Mouse (Mus musculus) midbrain, embryonic 12.5 days (tissue): Measurements from ENCODE around the gene Pts. TPM values are rescaled to one million over a fixed set of nuclear protein-coding genes. Genes with fewer than 3 reads are reported as not detected.

ENCODE experiments used
- ATAC-seq: fragments of 200-750 bp; cut with Nextera tagmentation; 2 replicates; pipeline ENCODE4 v1.8.0; 2017; ENCODE audit warnings: low read depth, moderate TSS enrichment, moderate library complexity; ENCODE audit not compliant: low FRiP score
- H3K27ac ChIP-seq: fragments of 300-500 bp; sonication (generic); replicated peaks from 2 replicates; pipeline ENCODE4 v1.5.1; 2016; ENCODE audit warnings: mild to moderate bottlenecking
- H3K27me3 ChIP-seq: fragments of 300-500 bp; sonication (generic); 2 replicates; pipeline ENCODE4 v1.6.1; 2016; ENCODE audit warnings: mild to moderate bottlenecking
- H3K36me3 ChIP-seq: fragments of 300-500 bp; sonication (generic); 2 replicates; pipeline ENCODE4 v1.6.1; 2016
- H3K4me1 ChIP-seq: fragments of 300-500 bp; sonication (generic); 2 replicates; pipeline ENCODE4 v1.6.1; 2016
- H3K4me2 ChIP-seq: fragments of 300-500 bp; sonication (generic); replicated peaks from 2 replicates; pipeline ENCODE4 v1.6.1; 2016; ENCODE audit warnings: mild to moderate bottlenecking, moderate library complexity
- H3K4me3 ChIP-seq: fragments of 300-500 bp; sonication (generic); 2 replicates; pipeline ENCODE4 v1.5.1; 2016; ENCODE audit warnings: mild to moderate bottlenecking
- H3K9ac ChIP-seq: fragments of 300-500 bp; sonication (generic); replicated peaks from 2 replicates; pipeline ENCODE4 v1.6.1; 2016; ENCODE audit warnings: mild to moderate bottlenecking, moderate library complexity
- H3K9me3 ChIP-seq: fragments of 300-500 bp; sonication (generic); 2 replicates; pipeline ENCODE4 v1.6.1; 2016; ENCODE audit warnings: mild to moderate bottlenecking
- WGBS: fragments of 180-500 bp; shearing (Covaris S2); methylation state at CpG from one replicate; pipeline ENCODE4 v1.1.7; 2016; 5-methylcytosine and 5-hydroxymethylcytosine counted together
- polyA plus RNA-seq: library from polyadenylated mRNA; unstranded; fragments of >200 nt; fragmentation: Nextera tagmentation; extraction: Ambion mirVana; gene quantifications from 2 replicates; pipeline ENCODE4 v1.2.1, GENCODE M21; 2016

Pts gene
- polyA plus RNA-seq, 1 experiment from 2014 or later = 102 TPM

- Histone ChIP-seq H3K27me3 (peaks cover 4% of the 10 kb centered on the region; the same call in 1 of the 2 replicates), H3K36me3 (no peaks in the 10 kb centered on the region), H3K9me3 (no peaks in the 10 kb centered on the region), H3K4me3 (no peak overlapping the region), H3K4me1 (no peaks in the 10 kb centered on the region), H3K9ac (no peak overlapping the region), H3K27ac (no peak overlapping the region), H3K4me2 (no peak overlapping the region)
- 27% methylated on average over 8 of the region's 8 CpGs for WGBS
- no peak for ATAC-seq
Observed at GRCm38 (mm10) chr9:50479476-50479875, 49.0 kb downstream of the Pts start.

DNA sequence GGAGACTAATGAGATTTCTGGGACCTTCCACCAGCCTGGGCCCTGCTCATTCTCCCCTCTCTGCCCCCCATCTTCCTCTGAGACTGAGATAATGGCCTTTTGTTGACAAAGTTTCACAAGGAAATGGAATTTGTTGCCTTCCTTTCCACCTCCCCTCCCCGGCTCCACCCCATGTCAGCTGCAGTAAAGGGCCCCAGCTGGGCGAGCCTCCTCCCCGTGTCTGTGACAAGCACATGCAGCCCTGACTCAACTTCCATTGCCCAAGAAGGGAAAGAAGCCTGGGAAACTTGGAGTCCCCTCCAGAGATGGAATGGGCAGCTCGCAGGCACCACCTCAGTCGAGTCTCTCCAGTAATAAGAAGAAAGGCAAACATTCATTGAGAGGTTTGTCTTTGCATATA lies 49.7 kb downstream of the Pts start:
- no peak overlapping the region for H3K27ac ChIP-seq
- no peak overlapping the region for H3K9ac ChIP-seq
- no peak overlapping the region for H3K4me3 ChIP-seq
- no peaks in the 10 kb centered on the region for H3K9me3 ChIP-seq
- no peak overlapping the region for H3K4me2 ChIP-seq
- no peaks in the 10 kb centered on the region for H3K4me1 ChIP-seq
- WGBS = 13% methylated on average over 5 of the region's 5 CpGs
- peaks cover 4% of the 10 kb centered on the region; the same call in 1 of the 2 replicates for H3K27me3 ChIP-seq
- no peak for ATAC-seq
- H3K36me3 ChIP-seq = no peaks in the 10 kb centered on the region

DNA sequence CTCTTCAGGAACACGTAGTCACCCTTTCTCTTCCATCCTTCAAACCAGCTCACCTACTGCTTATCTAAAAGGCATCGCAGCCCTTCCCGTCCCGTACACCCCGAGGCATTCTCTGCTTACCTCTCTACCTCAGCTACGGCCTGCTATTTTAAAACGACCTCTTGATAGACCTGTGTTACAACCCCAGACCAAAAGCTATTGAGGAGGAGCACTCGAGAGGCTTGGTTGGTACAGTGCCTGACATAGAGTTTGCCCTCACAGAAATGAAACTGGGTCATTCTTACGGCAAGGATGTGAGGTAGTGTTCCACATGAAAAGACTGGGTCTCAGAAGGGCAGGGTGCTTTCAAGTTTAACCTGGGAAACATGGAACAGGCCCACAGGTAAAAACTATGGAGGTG lies 51.3 kb downstream of the Pts start:
- no peaks in the 10 kb centered on the region for H3K4me1 ChIP-seq
- no peak overlapping the region for H3K4me2 ChIP-seq
- H3K4me3 ChIP-seq = no peak overlapping the region
- no peaks in the 10 kb centered on the region; the same call in 1 of the 2 replicates for H3K27me3 ChIP-seq
- no peaks in the 10 kb centered on the region for H3K9me3 ChIP-seq
- 89% methylated on average over 9 of the region's 9 CpGs for WGBS
- no peak for ATAC-seq
- H3K9ac ChIP-seq = no peak overlapping the region
- no peak overlapping the region for H3K27ac ChIP-seq
- H3K36me3 ChIP-seq = no peaks in the 10 kb centered on the region

DNA sequence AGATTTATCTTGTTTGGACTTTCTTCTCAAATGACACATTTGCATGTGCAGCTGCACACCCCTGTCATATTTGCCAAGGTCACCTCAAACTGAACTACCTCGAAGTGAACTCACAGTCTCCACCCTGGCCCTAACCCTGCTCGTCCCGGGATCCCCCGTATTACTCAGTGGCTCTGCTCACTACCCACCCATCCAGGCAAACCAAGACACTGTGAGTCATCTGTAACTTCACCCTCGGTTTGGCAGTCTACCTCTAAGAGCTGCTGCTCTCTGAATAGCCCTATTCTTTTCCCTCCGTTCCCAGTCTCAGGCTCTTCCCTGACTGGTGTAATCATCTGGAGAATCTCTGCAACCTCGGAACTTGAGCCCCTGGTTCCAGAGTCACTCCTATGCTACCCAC lies 51.9 kb downstream of the Pts start:
- no peak overlapping the region for H3K27ac ChIP-seq
- H3K4me3 ChIP-seq = no peak overlapping the region
- WGBS = 73% methylated on average over 7 of the region's 7 CpGs
- H3K27me3 ChIP-seq = no peaks in the 10 kb centered on the region; the same call in 1 of the 2 replicates
- H3K9ac ChIP-seq = no peak overlapping the region
- no peak for ATAC-seq
- no peaks in the 10 kb centered on the region for H3K36me3 ChIP-seq
- no peaks in the 10 kb centered on the region for H3K9me3 ChIP-seq
- no peaks in the 10 kb centered on the region for H3K4me1 ChIP-seq
- no peak overlapping the region for H3K4me2 ChIP-seq

DNA sequence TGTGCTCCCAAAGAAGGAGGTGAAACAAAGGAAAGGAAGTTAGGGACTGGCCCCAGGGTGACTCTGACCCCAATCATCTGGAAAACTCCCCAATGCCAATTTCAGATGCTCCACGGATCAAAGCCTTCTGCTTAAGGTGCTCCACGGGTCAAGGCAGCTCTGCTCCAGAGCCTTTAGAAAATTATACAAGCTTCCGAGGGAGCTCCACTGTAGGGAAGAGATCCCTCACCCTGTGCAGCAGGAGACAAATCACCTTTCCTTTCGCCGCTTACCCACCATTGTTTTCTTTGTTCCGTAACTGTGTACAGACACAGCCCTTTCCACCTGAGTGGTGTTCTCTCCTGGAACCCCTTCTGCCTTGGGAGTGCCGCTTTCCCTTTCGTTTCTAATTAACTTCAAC lies 52.8 kb downstream of the Pts start:
- WGBS = 63% methylated on average over 8 of the region's 8 CpGs
- no peak for ATAC-seq
- H3K9me3 ChIP-seq = no peaks in the 10 kb centered on the region
- H3K4me1 ChIP-seq = no peaks in the 10 kb centered on the region
- H3K9ac ChIP-seq = no peak overlapping the region
- no peak overlapping the region for H3K4me2 ChIP-seq
- H3K27me3 ChIP-seq = no peaks in the 10 kb centered on the region; the same call in 1 of the 2 replicates
- H3K4me3 ChIP-seq = no peak overlapping the region
- H3K27ac ChIP-seq = no peak overlapping the region
- no peaks in the 10 kb centered on the region for H3K36me3 ChIP-seq

DNA sequence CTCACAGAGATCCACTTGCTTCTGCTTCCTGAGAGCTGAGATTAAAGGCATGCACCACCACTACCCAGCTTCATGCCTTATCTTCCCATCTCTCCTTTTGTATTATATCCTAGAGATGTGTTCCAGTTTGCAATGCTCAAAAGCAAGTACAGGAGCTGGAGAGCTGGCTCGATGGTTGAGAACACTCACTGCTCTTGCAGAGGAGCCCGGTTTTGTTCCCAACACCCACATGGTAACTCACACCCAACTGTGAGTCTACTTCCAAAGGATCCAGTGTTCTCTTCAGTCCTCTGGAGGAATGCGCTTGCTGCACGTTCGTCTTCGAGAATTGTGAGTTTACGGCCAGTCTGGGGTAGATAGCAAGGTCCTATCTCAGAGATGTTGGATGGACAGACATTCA lies 53.2 kb downstream of the Pts start:
- no peak for ATAC-seq
- 88% methylated on average over 7 of the region's 7 CpGs for whole genome bisulfite sequencing

More for the DNA sequence above, 53.2 kb downstream of the Pts start:
- no peak overlapping the region for H3K4me3 ChIP-seq
- no peak overlapping the region for H3K9ac ChIP-seq
- no peaks in the 10 kb centered on the region; the same call in 1 of the 2 replicates for H3K27me3 ChIP-seq
- no peaks in the 10 kb centered on the region for H3K9me3 ChIP-seq
- H3K27ac ChIP-seq = no peak overlapping the region
- H3K36me3 ChIP-seq = no peaks in the 10 kb centered on the region
- no peaks in the 10 kb centered on the region for H3K4me1 ChIP-seq
- no peak overlapping the region for H3K4me2 ChIP-seq

Other genes starting within 250 kb of the Pts start
- gene Rpl10-ps3, start 183.8 kb downstream of the Pts start, polyA plus RNA-seq = 121 and 146 TPM in 2 replicates
- gene Plet1, start 34.2 kb downstream of the Pts start, polyA plus RNA-seq = 0.37 and 0.63 TPM in 2 replicates
- gene Il18, start 26.1 kb upstream of the Pts start, polyA plus RNA-seq = 21.9 and 29.2 TPM in 2 replicates
- 0.17 and 0.48 TPM in 2 replicates for gene Bco2, start 26.5 kb upstream of the Pts start, polyA plus RNA-seq
- 0.48 and 0.93 TPM in 2 replicates for gene Tex12, start 32.6 kb upstream of the Pts start, polyA plus RNA-seq
- gene Sdhd, start 75.1 kb upstream of the Pts start, polyA plus RNA-seq = 209 and 224 TPM in 2 replicates
- gene Timm8b, start 75.2 kb upstream of the Pts start, polyA plus RNA-seq = 344 and 368 TPM in 2 replicates
- 5.3 and 7.0 TPM in 2 replicates for gene Pih1d2, start 88.6 kb upstream of the Pts start, polyA plus RNA-seq
- gene Nkapd1, start 88.7 kb upstream of the Pts start, polyA plus RNA-seq = 27.7 and 28.0 TPM in 2 replicates
- gene Dlat, start 131.1 kb upstream of the Pts start, polyA plus RNA-seq = 45.8 and 51.1 TPM in 2 replicates
- gene Dixdc1, start 210.8 kb upstream of the Pts start, polyA plus RNA-seq = 28.5 and 32.0 TPM in 2 replicates
- 0.42 and 0.56 TPM in 2 replicates for gene 2310030G06Rik, start 217.8 kb upstream of the Pts start, polyA plus RNA-seq
- 6.0 and 7.5 TPM in 2 replicates for gene Cryab, start 222.6 kb upstream of the Pts start, polyA plus RNA-seq
- gene Hspb2, start 223.6 kb upstream of the Pts start, polyA plus RNA-seq = 0.48 TPM in 1 of 2 replicates, not detected in the other
- gene Fdxacb1, start 239.5 kb upstream of the Pts start, polyA plus RNA-seq = 11.7 and 12.5 TPM in 2 replicates
- 42.6 and 42.8 TPM in 2 replicates for gene Alg9, start 246.3 kb upstream of the Pts start, polyA plus RNA-seq
- gene 1110032A03Rik, start 246.8 kb upstream of the Pts start, polyA plus RNA-seq = 37.6 and 42.0 TPM in 2 replicates